Mouse (Mus musculus) embryonic facial prominence, embryonic 11.5 days (tissue): ENCODE results near the gene Dusp22. TPM values are rescaled to one million over a fixed set of nuclear protein-coding genes. Genes with fewer than 3 reads are reported as not detected.

Source experiments
- ATAC-seq: fragments of 200-750 bp; cut with Nextera tagmentation; replicated peaks from 2 replicates; pipeline ENCODE4 v1.8.0; 2017; ENCODE audit warnings: low read depth; ENCODE audit not compliant: insufficient number of reproducible peaks, low FRiP score, low TSS enrichment
- DNase-seq: peaks from one replicate; pipeline ENCODE4 v3.0.0-alpha.2; 2015; ENCODE audit warnings: low spot score
- H3K27ac ChIP-seq: fragments of 300-500 bp; sonication (generic); replicated peaks from 2 replicates; pipeline ENCODE4 v1.5.1; 2014; ENCODE audit warnings: mild to moderate bottlenecking, low read depth, low read length, control low read depth
- H3K27me3 ChIP-seq: fragments of 300-500 bp; sonication (generic); 2 replicates; pipeline ENCODE4 v1.6.1; 2014; ENCODE audit warnings: mild to moderate bottlenecking, low read length, moderate library complexity, mixed read lengths; ENCODE audit not compliant: control insufficient read depth, insufficient read depth
- H3K36me3 ChIP-seq: fragments of 300-500 bp; sonication (generic); replicated peaks from 2 replicates; pipeline ENCODE4 v1.6.1; 2014; ENCODE audit warnings: low read depth, mild to moderate bottlenecking, low read length, moderate library complexity, mixed read lengths; ENCODE audit not compliant: control insufficient read depth, insufficient read depth
- H3K4me1 ChIP-seq: fragments of 300-500 bp; sonication (generic); 2 replicates; pipeline ENCODE4 v1.6.1; 2014; ENCODE audit warnings: low read length, mixed read lengths; ENCODE audit not compliant: control insufficient read depth, insufficient read depth
- H3K4me2 ChIP-seq: fragments of 300-500 bp; sonication (generic); 2 replicates; pipeline ENCODE4 v1.6.1; 2014; ENCODE audit warnings: low read depth, mild to moderate bottlenecking, control low read depth, low read length, moderate library complexity
- H3K4me3 ChIP-seq: fragments of 300-500 bp; sonication (generic); 2 replicates; pipeline ENCODE4 v1.5.1; 2014; ENCODE audit warnings: low read depth, low read length, control low read depth
- H3K9ac ChIP-seq: fragments of 300-500 bp; sonication (generic); replicated peaks from 2 replicates; pipeline ENCODE4 v1.6.1; 2014; ENCODE audit warnings: mild to moderate bottlenecking, control low read depth, low read length
- H3K9me3 ChIP-seq: fragments of 300-500 bp; sonication (generic); replicated peaks from 2 replicates; pipeline ENCODE4 v1.6.1; 2016; ENCODE audit warnings: mild to moderate bottlenecking, low read length, inconsistent platforms, mixed read lengths; ENCODE audit not compliant: control insufficient read depth
- WGBS: fragments of 180-500 bp; shearing (Covaris S2); extraction: QIAGEN DNeasy Blood & Tissue Kit; methylation state at CpG from one replicate; pipeline ENCODE4 v1.1.7; 2014; 5-methylcytosine and 5-hydroxymethylcytosine counted together
- polyA plus RNA-seq: library from polyadenylated mRNA; unstranded; fragments of >200 nt; fragmentation: Nextera tagmentation; extraction: Ambion mirVana; gene quantifications from 2 replicates; pipeline ENCODE4 v1.2.1, GENCODE M21; 2014

Dusp22 gene
- polyA plus RNA-seq, 1 experiment from 2014 or later, result 20.3 TPM

- Histone ChIP-seq H3K4me3 (no peak overlapping the region), H3K4me1 (no peaks in the 10 kb centered on the region), H3K9me3 (no peaks in the 10 kb centered on the region), H3K36me3 (no peaks in the 10 kb centered on the region), H3K27ac (no peak overlapping the region), H3K9ac (no peak overlapping the region), H3K27me3 (no peaks in the 10 kb centered on the region), H3K4me2 (no peak overlapping the region)
- DNase-seq (no peak), ATAC-seq (no peak)
- 86% methylated on average over 5 of the region's 5 CpGs for WGBS
These were observed 21.3 kb upstream of the Dusp22 start for GRCm38 (mm10) chr13:30638378-30639115.

GRCm38 (mm10) chr13:30642053-30642452 is 17.7 kb upstream of the Dusp22 start:
- 87% methylated on average over 4 of the region's 4 CpGs for WGBS

GRCm38 (mm10) chr13:30648461-30648860 is 11.3 kb upstream of the Dusp22 start:
- Histone ChIP-seq H3K27ac (no peak overlapping the region), H3K4me1 (no peaks in the 10 kb centered on the region), H3K9ac (no peak overlapping the region), H3K36me3 (no peaks in the 10 kb centered on the region), H3K27me3 (no peaks in the 10 kb centered on the region), H3K4me2 (no peak overlapping the region), H3K9me3 (no peaks in the 10 kb centered on the region), H3K4me3 (no peak overlapping the region)
- DNase-seq (no peak), ATAC-seq (no peak)

More at GRCm38 (mm10) chr13:30642053-30642452, 17.7 kb upstream of the Dusp22 start:
- no peak overlapping the region for H3K9ac ChIP-seq
- H3K27me3 ChIP-seq, result no peaks in the 10 kb centered on the region
- H3K27ac ChIP-seq, result no peak overlapping the region
- no peak overlapping the region for H3K4me3 ChIP-seq
- no peaks in the 10 kb centered on the region for H3K36me3 ChIP-seq
- H3K4me1 ChIP-seq, result no peaks in the 10 kb centered on the region
- no peak for DNase-seq
- H3K9me3 ChIP-seq, result no peaks in the 10 kb centered on the region
- H3K4me2 ChIP-seq, result no peak overlapping the region
- ATAC-seq, result no peak

- H3K36me3 ChIP-seq, result no peaks in the 10 kb centered on the region
- DNase-seq (no peak), ATAC-seq (no peak)
- H3K27me3 ChIP-seq, result no peaks in the 10 kb centered on the region
- 87% methylated on average over 5 of the region's 5 CpGs for WGBS
- no peak overlapping the region for H3K4me2 ChIP-seq
- no peaks in the 10 kb centered on the region for H3K4me1 ChIP-seq
- no peaks in the 10 kb centered on the region for H3K9me3 ChIP-seq
- H3K4me3 ChIP-seq, result no peak overlapping the region
- no peak overlapping the region for H3K9ac ChIP-seq
- no peak overlapping the region for H3K27ac ChIP-seq
These were observed 10.6 kb upstream of the Dusp22 start for GRCm38 (mm10) chr13:30649197-30649596.

GRCm38 (mm10) chr13:30650684-30651083 is 9.1 kb upstream of the Dusp22 start:
- ATAC-seq (no peak), DNase-seq (no peak)
- Histone ChIP-seq H3K27ac (no peak overlapping the region), H3K9me3 (no peaks in the 10 kb centered on the region), H3K4me2 (no peak overlapping the region), H3K4me1 (no peaks in the 10 kb centered on the region), H3K27me3 (no peaks in the 10 kb centered on the region), H3K9ac (no peak overlapping the region), H3K36me3 (no peaks in the 10 kb centered on the region), H3K4me3 (no peak overlapping the region)
- 89% methylated on average over 1 of the region's 1 CpGs for WGBS

- Histone ChIP-seq H3K4me1 (no peaks in the 10 kb centered on the region), H3K27me3 (no peaks in the 10 kb centered on the region), H3K9ac (no peak overlapping the region), H3K9me3 (no peaks in the 10 kb centered on the region), H3K4me2 (no peak overlapping the region), H3K4me3 (no peak overlapping the region), H3K36me3 (no peaks in the 10 kb centered on the region), H3K27ac (no peak overlapping the region)
- DNase-seq, result peak; percentile 26
- ATAC-seq, result no peak
- 19% methylated on average over 4 of the region's 4 CpGs for WGBS
These were observed 6.7 kb upstream of the Dusp22 start for GRCm38 (mm10) chr13:30653051-30653450.

GRCm38 (mm10) chr13:30654463-30654862 is 5.3 kb upstream of the Dusp22 start:
- no peak overlapping the region for H3K27ac ChIP-seq
- no peaks in the 10 kb centered on the region for H3K4me1 ChIP-seq
- no peak overlapping the region for H3K9ac ChIP-seq
- no peak overlapping the region for H3K4me2 ChIP-seq
- WGBS, result 74% methylated on average over 5 of the region's 5 CpGs
- H3K4me3 ChIP-seq, result no peak overlapping the region
- no peak for ATAC-seq
- H3K9me3 ChIP-seq, result no peaks in the 10 kb centered on the region
- no peaks in the 10 kb centered on the region for H3K36me3 ChIP-seq
- no peaks in the 10 kb centered on the region for H3K27me3 ChIP-seq
- no peak for DNase-seq

- WGBS, result 71% methylated on average over 5 of the region's 5 CpGs
- Histone ChIP-seq H3K27ac (no peak overlapping the region), H3K27me3 (no peaks in the 10 kb centered on the region), H3K36me3 (no peaks in the 10 kb centered on the region), H3K9me3 (no peaks in the 10 kb centered on the region), H3K4me3 (no peak overlapping the region), H3K4me1 (no peaks in the 10 kb centered on the region), H3K4me2 (no peak overlapping the region), H3K9ac (no peak overlapping the region)
- no peak for ATAC-seq
- no peak for DNase-seq
These were observed 2.9 kb upstream of the Dusp22 start for GRCm38 (mm10) chr13:30656909-30657308.
